Mouse (Mus musculus) inflammation-experienced regulatory T-cells (primary cell): ENCODE results near the gene Dnah5. TPM values are rescaled to one million over a fixed set of nuclear protein-coding genes. Genes with fewer than 3 reads are reported as not detected.

Experiments
- polyA plus RNA-seq, 2 experiments: library from polyadenylated mRNA; unstranded; fragments of 100-300 nt; shearing (Covaris generic); gene quantifications; one replicate each; pipeline ENCODE4 v1.2.1; 2017

Gene Dnah5
- polyA plus RNA-seq, result under 1 TPM; 0.04 to 0.20 TPM

DNA sequence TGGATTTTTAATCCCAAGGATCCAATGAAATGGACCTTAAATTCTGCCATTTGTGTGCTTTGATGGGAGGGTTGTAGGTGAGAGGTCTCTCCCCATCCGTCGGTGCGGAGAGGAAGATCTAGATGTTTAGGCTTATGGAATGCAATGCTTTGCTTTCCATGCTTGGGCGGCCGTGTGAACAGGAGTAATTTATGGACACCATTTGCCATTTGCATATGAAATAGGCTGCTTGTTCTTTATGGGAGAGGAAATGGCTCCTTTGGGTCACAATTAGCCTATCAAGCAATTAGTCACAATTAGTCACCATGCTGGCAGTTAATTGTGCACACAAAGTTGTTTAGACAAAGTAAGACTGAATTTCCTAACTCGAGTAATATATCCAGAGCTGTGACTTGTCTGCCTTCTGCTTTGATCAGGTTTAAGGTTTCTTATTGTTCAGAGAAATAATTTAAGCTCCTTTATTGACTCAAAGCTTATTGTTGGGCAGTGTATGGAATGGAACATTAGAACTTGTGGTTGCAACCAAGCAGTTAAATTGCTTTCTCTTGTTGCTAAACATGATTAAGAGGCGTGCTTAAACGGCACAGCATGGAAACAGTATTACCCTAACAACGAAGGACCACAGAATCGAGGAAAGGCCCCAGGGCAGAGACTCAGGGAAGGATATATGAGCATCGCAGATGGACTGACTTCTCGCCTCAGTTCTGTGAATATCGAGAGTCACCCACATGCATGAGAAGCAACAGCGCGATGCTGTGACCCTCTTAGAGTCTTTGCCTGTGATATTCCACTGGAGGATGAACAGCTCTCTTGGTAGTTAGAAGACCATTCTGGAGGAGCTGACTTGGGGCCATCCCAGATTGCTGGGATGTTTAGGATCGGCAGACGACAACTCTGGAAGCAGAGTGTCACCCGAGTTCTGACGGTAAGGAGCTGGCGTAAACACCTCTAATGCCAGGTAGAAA, at the start of gene Dnah5:
TSS of gene Dnah5 (plus strand) at position 642 of the 965 bp plus-strand sequence.

Other genes starting within 250 kb of the Dnah5 start
- 10 to 100 TPM in 1 of 2 experiments, 1 to 10 TPM in 1; 5.3 to 16.6 TPM for gene Trio, start 177.9 kb upstream of the Dnah5 start, polyA plus RNA-seq